Mouse (Mus musculus) urinary bladder, adult 18-20 months (tissue): ENCODE results near the gene Nemp2.
"Not testable (repeated sequence)": the region's sequence is repeated elsewhere in the genome, so short reads cannot be mapped to it uniquely, and the experiment has no call there.

Source experiments
- DNase-seq, 2 experiments: peaks; one replicate each; pipeline ENCODE4 v3.0.0; 2022; ENCODE audit warnings: low spot score in 2 of 2, mixed read lengths in 2 of 2

Gene Nemp2

GRCm38 (mm10) chr1:52653366-52653765 lies 22.9 kb downstream of the Nemp2 start:
- DNase-seq = no peak

GRCm38 (mm10) chr1:52655153-52655552 lies 24.6 kb downstream of the Nemp2 start:
- no peak for DNase-seq

GRCm38 (mm10) chr1:52658160-52658559 lies 27.7 kb downstream of the Nemp2 start:
- DNase-seq = no peak

- no peak for DNase-seq
Observed at GRCm38 (mm10) chr1:52660278-52660677, 29.8 kb downstream of the Nemp2 start.

- DNase-seq = no peak
Observed at GRCm38 (mm10) chr1:52660765-52661164, 30.3 kb downstream of the Nemp2 start.

GRCm38 (mm10) chr1:52663228-52663627 lies 32.7 kb downstream of the Nemp2 start:
- DNase-seq = no peak

GRCm38 (mm10) chr1:52668743-52669323 lies 38.3 kb downstream of the Nemp2 start:
- DNase-seq = no peak

GRCm38 (mm10) chr1:52669931-52670330 lies 39.4 kb downstream of the Nemp2 start:
- DNase-seq = no peak

GRCm38 (mm10) chr1:52675561-52676551 lies 45.4 kb downstream of the Nemp2 start:
- no peak for DNase-seq

GRCm38 (mm10) chr1:52676621-52677020 lies 46.1 kb downstream of the Nemp2 start:
- no peak for DNase-seq

- DNase-seq = no peak
Observed at GRCm38 (mm10) chr1:52683550-52683949, 53.0 kb downstream of the Nemp2 start.

GRCm38 (mm10) chr1:52687636-52688035 lies 57.1 kb downstream of the Nemp2 start:
- DNase-seq = no peak

GRCm38 (mm10) chr1:52694456-52694855 lies 64.0 kb downstream of the Nemp2 start:
- DNase-seq = not testable (repeated sequence)
